Mouse (Mus musculus) olfactory bulb, adult 2 months (tissue): ENCODE results near the gene Sqor. TPM values are rescaled to one million over a fixed set of nuclear protein-coding genes. Genes with fewer than 3 reads are reported as not detected.

Experiments used
- H3K27ac ChIP-seq: fragments of 200-500 bp; 2 replicates; pipeline ENCODE4 v1.5.1; 2012; ENCODE audit warnings: low read depth, low read length; ENCODE audit not compliant: insufficient read depth
- H3K4me1 ChIP-seq: fragments of 200-500 bp; 2 replicates; pipeline ENCODE4 v1.6.1; 2012; ENCODE audit warnings: low read length; ENCODE audit not compliant: control insufficient read depth, insufficient read depth
- H3K4me3 ChIP-seq: fragments of 200-500 bp; 2 replicates; pipeline ENCODE4 v1.5.1; 2012; ENCODE audit warnings: mild to moderate bottlenecking, low read depth, low read length, moderate library complexity; ENCODE audit not compliant: insufficient read depth
- CTCF ChIP-seq: fragments of 200-500 bp; IDR thresholded peaks from 2 replicates; pipeline ENCODE4 v1.5.1; 2012; ENCODE audit warnings: low read depth, mild to moderate bottlenecking, low read length, moderate library complexity; ENCODE audit not compliant: insufficient read depth
- POLR2A ChIP-seq: fragments of 200-500 bp; IDR thresholded peaks from 2 replicates; pipeline ENCODE4 v1.6.1; 2012; ENCODE audit warnings: mild to moderate bottlenecking, low read depth, low read length, moderate library complexity; ENCODE audit not compliant: insufficient read depth
- WGBS: fragments of 180-500 bp; shearing (Covaris S2); methylation state at CpG from one replicate; pipeline ENCODE4 v1.1.7; 2018; 5-methylcytosine and 5-hydroxymethylcytosine counted together
- polyA plus RNA-seq: library from polyadenylated mRNA; stranded (reverse); fragments of >200 nt; gene quantifications from 2 replicates; pipeline ENCODE4 v1.2.4, GENCODE M21; 2012; ENCODE audit warnings: low replicate concordance; ENCODE audit not compliant: missing spikeins, insufficient read depth, insufficient read length

The Sqor gene
- polyA plus RNA-seq, 1 experiment = not detected

GRCm38 (mm10) chr2:122779967-122780366, 14.9 kb downstream of the Sqor start:
- H3K4me3 ChIP-seq = no peak overlapping the region
- WGBS = 86% methylated on average over 5 of the region's 5 CpGs
- no peaks in the 10 kb centered on the region for H3K4me1 ChIP-seq
- H3K27ac ChIP-seq = no peak overlapping the region
- TF ChIP-seq CTCF (no peak), POLR2A (no peak)

- no peaks in the 10 kb centered on the region for H3K4me1 ChIP-seq
- 81% methylated on average over 3 of the region's 3 CpGs for WGBS
- no peak overlapping the region for H3K4me3 ChIP-seq
- H3K27ac ChIP-seq = no peak overlapping the region
- TF ChIP-seq CTCF = no peak
- TF ChIP-seq POLR2A = no peak
Observed at GRCm38 (mm10) chr2:122780447-122780846, 15.4 kb downstream of the Sqor start.

GRCm38 (mm10) chr2:122781590-122782356, 16.7 kb downstream of the Sqor start:
- H3K27ac ChIP-seq = no peak overlapping the region
- H3K4me1 ChIP-seq = no peaks in the 10 kb centered on the region
- H3K4me3 ChIP-seq = no peak overlapping the region
- WGBS = 61% methylated on average over 8 of the region's 8 CpGs
- no peak for TF ChIP-seq CTCF

- WGBS = 92% methylated on average over 2 of the region's 2 CpGs
- no peak overlapping the region for H3K27ac ChIP-seq
- no peak overlapping the region for H3K4me3 ChIP-seq
- no peaks in the 10 kb centered on the region for H3K4me1 ChIP-seq
- no peak for TF ChIP-seq CTCF
- TF ChIP-seq POLR2A = no peak
Observed at GRCm38 (mm10) chr2:122783730-122784129, 18.7 kb downstream of the Sqor start.

GRCm38 (mm10) chr2:122784701-122785100, 19.7 kb downstream of the Sqor start:
- H3K4me1 ChIP-seq = no peaks in the 10 kb centered on the region
- no peak overlapping the region for H3K27ac ChIP-seq
- no peak overlapping the region for H3K4me3 ChIP-seq
- TF ChIP-seq POLR2A (no peak), CTCF (no peak)
- WGBS = 89% methylated on average over 3 of the region's 3 CpGs

- no peak for TF ChIP-seq POLR2A
- TF ChIP-seq CTCF = no peak
- 92% methylated on average over 2 of the region's 2 CpGs for WGBS
- no peaks in the 10 kb centered on the region for H3K4me1 ChIP-seq
- no peak overlapping the region for H3K4me3 ChIP-seq
- no peak overlapping the region for H3K27ac ChIP-seq
Observed at GRCm38 (mm10) chr2:122786167-122786566, 21.1 kb downstream of the Sqor start.

GRCm38 (mm10) chr2:122789311-122789710, 24.3 kb downstream of the Sqor start:
- no peak overlapping the region for H3K27ac ChIP-seq
- no peak overlapping the region for H3K4me3 ChIP-seq
- no peaks in the 10 kb centered on the region for H3K4me1 ChIP-seq
- TF ChIP-seq CTCF (no peak), POLR2A (no peak)
- 46% methylated on average over 7 of the region's 7 CpGs for WGBS

GRCm38 (mm10) chr2:122789730-122790129, 24.7 kb downstream of the Sqor start:
- no peak overlapping the region for H3K27ac ChIP-seq
- TF ChIP-seq CTCF (no peak), POLR2A (no peak)
- H3K4me3 ChIP-seq = no peak overlapping the region
- WGBS = 76% methylated on average over 6 of the region's 6 CpGs
- no peaks in the 10 kb centered on the region for H3K4me1 ChIP-seq

GRCm38 (mm10) chr2:122804392-122804791, 39.4 kb downstream of the Sqor start:
- Histone ChIP-seq H3K4me3 (no peak overlapping the region), H3K27ac (no peak overlapping the region), H3K4me1 (no peaks in the 10 kb centered on the region)
- 70% methylated on average over 6 of the region's 6 CpGs for WGBS
- TF ChIP-seq POLR2A (no peak), CTCF (no peak)
